Mouse (Mus musculus) heart, postnatal 0 days (tissue): Measurements from ENCODE around the gene Zfp937.
"Not testable (repeated sequence)": the region's sequence is repeated elsewhere in the genome, so short reads cannot be mapped to it uniquely, and the experiment has no call there.

Experiments used
- CTCF ChIP-seq: IDR thresholded peaks from 2 replicates; pipeline ENCODE4 v1.5.1; 2016; ENCODE audit warnings: antibody characterized with exemption, control low read depth, low read depth
- EP300 ChIP-seq: IDR thresholded peaks from 2 replicates; pipeline ENCODE4 v1.6.1; 2016; ENCODE audit warnings: antibody characterized with exemption, low read depth

- TF ChIP-seq CTCF, EP300: not testable (repeated sequence)
These were observed 37.6 kb downstream of the Zfp937 start, which contains the start of gene Gm21994 for GRCm38 (mm10) chr2:150255491-150255890.
